Mouse (Mus musculus): ENCODE measurements around the gene Myh14.

DNA sequence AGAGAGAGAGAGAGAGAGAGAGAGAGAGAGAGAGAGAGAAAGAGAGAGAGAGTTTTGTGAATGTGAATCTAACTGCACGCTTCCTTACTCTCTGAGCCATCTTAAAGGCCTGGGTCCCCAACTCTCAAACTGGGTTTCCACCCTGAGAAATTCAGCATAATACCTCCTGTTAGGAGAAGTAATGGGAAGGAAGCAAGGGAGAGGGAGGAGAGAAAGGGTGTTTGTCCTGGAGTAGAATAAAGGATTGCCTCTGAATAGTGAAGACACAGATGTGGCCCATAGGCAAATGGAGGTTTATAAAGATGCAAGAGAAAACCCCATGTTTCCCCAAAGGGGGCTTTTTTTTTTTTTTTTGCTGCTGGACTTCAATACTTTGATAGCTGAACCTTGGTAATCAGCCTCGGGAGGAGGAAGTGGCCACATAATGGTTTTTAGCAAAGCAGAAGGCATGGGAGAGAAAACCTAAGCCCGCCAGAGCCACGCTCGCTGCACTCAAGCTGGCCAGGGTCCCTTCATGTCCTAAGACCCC, 97.6 kb downstream of the Myh14 start:
- TF ChIP-seq ZC3H11A (IDR thresholded peaks at IDR 0.05; ENCODE audit: borderline replicate concordance, low read depth, low read length) = no peak
- TF ChIP-seq MAFK (IDR thresholded peaks at IDR 0.05; ENCODE audit: insufficient read depth, low read depth, low read length) = no peak
- TF ChIP-seq ZNF384 (IDR thresholded peaks at IDR 0.05; ENCODE audit: low read depth, low read length) = no peak
- no peak for TF ChIP-seq CHD2 (IDR thresholded peaks at IDR 0.05; ENCODE audit: low read depth, low read length)
